Mouse (Mus musculus): Measurements from ENCODE around the gene Gm9049.
"Not testable (repeated sequence)": the region's sequence is repeated elsewhere in the genome, so short reads cannot be mapped to it uniquely, and the experiment has no call there.

Gm9049 gene

DNA sequence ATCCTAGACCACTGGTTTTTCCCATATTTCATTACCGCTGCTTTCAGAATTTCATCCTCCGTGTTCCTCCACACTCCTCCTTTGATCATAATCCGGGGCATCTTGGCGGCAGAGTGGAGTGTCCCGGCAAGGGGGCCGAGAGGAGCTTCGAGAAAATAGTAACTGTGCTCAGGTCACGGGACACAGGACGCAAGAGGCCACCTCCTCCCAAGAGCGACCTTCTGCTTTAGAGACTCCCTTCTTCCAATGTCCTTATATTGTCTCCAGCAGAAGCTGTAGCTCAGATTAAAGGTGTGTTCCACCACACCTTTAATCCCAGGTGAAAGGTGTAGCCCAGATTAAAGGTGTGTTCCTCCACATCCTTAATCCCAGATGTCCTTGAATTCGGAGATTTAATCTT lies at the start of gene Gm9049:
Gene Gm9049 (minus strand): TSS at position 101 of the 400 bp plus-strand sequence.
- not testable (repeated sequence) for DNase-seq (ENCODE audit: low spot score in 2 of 2)

DNA sequence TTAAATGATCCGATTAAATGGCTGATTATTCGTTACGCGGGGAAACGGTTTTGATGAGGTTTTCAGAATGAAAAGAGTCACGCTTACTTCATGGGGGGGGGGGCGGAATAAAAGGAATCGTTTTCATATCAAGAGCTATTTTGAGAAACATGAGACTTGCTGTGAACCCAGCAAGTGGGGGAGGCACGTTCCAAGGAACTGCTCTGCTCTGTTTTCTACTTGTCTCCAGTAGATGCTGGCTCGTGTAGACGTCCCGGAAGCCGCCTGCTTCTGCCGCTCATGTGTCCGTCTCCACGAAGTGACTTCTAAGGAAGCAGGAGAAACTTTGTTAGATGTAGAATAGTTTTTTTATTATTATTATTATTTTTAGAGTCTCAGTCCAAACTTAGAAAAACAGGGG lies 46.0 kb upstream of the Gm9049 start:
- peak; percentile 5 to 22 for DNase-seq (ENCODE audit: low spot score in 2 of 2)

DNA sequence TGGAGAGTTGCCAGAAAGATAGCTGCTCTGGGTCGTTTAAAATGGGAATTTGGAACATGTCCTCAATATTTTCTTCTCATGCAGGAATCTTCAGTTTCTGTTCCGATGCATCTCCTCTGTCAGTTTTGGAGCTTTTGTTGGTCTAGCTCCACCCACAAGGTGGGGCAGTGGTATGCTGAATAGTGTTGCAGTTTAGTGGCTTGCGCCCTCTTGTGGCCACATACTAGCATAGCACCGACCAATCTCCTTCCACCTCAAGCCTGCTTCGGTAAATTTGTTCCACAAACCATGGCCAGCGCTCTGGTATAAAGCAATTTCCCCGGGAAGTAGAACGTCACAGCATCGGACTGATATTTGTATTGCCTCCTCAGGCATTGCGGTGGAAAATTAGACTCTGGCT lies 16.5 kb upstream of the Gm9049 start:
- DNase-seq (ENCODE audit: low spot score in 2 of 2) = peak; percentile 84 to 87

DNA sequence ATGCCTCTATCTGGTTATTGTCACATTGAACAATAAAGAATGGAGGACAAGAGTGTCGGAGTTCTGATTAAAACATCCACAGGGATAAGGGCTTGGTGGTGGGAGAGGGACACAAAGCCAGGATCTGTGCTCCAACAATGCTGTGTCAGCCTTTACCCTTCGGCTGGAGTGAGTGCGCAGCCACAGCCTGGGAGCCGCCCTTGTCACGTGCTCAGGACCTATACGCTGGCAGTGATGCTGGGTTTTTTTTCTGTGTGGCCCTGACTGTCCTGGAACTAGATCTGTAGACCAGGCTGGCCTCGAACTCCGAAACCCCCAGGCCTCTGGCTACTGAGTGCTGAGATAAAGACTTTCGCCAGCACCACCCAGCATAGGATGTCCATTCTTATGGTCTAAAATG lies 15.6 kb upstream of the Gm9049 start:
- DNase-seq (ENCODE audit: low spot score in 2 of 2) = no peak

DNA sequence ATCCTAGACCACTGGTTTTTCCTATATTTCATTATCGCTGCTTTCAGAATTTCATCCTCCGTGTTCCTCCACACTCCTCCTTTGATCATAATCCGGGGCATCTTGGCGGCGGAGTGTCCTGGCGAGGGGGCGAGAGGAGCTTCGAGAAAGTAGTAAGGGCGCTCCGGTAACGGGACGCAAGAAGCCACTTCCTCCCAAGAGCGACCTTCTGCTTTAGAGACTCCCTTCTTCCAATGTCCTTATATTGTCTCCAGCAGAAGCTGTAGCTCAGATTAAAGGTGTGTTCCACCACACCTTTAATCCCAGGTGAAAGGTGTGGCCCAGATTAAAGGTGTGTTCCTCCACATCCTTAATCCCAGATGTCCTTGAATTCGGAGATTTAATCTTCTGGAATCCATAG lies 5.3 kb downstream of the Gm9049 start, which contains the start of gene Gm9048:
Gene Gm9048 (minus strand): TSS at position 101 of the 400 bp plus-strand sequence.
- DNase-seq (ENCODE audit: low spot score in 2 of 2) = not testable (repeated sequence)

DNA sequence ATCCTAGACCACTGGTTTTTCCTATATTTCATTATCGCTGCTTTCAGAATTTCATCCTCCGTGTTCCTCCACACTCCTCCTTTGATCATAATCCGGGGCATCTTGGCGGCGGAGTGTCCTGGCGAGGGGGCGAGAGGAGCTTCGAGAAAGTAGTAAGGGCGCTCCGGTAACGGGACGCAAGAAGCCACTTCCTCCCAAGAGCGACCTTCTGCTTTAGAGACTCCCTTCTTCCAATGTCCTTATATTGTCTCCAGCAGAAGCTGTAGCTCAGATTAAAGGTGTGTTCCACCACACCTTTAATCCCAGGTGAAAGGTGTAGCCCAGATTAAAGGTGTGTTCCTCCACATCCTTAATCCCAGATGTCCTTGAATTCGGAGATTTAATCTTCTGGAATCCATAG lies 10.8 kb downstream of the Gm9049 start, which contains the start of gene Gm9046:
Gene Gm9046 (minus strand): TSS at position 101 of the 400 bp plus-strand sequence.
- DNase-seq (ENCODE audit: low spot score in 2 of 2) = not testable (repeated sequence)

DNA sequence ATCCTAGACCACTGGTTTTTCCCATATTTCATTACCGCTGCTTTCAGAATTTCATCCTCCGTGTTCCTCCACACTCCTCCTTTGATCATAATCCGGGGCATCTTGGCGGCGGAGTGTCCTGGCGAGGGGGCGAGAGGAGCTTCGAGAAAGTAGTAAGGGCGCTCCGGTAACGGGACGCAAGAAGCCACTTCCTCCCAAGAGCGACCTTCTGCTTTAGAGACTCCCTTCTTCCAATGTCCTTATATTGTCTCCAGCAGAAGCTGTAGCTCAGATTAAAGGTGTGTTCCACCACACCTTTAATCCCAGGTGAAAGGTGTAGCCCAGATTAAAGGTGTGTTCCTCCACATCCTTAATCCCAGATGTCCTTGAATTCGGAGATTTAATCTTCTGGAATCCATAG lies 16.2 kb downstream of the Gm9049 start, which contains the start of gene Gm9045:
Gene Gm9045 (minus strand): TSS at position 101 of the 400 bp plus-strand sequence.
- not testable (repeated sequence) for DNase-seq (ENCODE audit: low spot score in 2 of 2)

DNA sequence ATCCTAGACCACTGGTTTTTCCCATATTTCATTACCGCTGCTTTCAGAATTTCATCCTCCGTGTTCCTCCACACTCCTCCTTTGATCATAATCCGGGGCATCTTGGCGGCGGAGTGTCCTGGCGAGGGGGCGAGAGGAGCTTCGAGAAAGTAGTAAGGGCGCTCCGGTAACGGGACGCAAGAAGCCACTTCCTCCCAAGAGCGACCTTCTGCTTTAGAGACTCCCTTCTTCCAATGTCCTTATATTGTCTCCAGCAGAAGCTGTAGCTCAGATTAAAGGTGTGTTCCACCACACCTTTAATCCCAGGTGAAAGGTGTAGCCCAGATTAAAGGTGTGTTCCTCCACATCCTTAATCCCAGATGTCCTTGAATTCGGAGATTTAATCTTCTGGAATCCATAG lies 21.6 kb downstream of the Gm9049 start, which contains the start of gene Gm9044:
Gene Gm9044 (minus strand): TSS at position 101 of the 400 bp plus-strand sequence.
- not testable (repeated sequence) for DNase-seq (ENCODE audit: low spot score in 2 of 2)

DNA sequence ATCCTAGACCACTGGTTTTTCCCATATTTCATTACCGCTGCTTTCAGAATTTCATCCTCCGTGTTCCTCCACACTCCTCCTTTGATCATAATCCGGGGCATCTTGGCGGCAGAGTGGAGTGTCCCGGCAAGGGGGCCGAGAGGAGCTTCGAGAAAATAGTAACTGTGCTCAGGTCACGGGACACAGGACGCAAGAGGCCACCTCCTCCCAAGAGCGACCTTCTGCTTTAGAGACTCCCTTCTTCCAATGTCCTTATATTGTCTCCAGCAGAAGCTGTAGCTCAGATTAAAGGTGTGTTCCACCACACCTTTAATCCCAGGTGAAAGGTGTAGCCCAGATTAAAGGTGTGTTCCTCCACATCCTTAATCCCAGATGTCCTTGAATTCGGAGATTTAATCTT lies 27.0 kb downstream of the Gm9049 start, which contains the start of gene Gm9040:
Gene Gm9040 (minus strand): TSS at position 101 of the 400 bp plus-strand sequence.
- not testable (repeated sequence) for DNase-seq (ENCODE audit: low spot score in 2 of 2)

DNA sequence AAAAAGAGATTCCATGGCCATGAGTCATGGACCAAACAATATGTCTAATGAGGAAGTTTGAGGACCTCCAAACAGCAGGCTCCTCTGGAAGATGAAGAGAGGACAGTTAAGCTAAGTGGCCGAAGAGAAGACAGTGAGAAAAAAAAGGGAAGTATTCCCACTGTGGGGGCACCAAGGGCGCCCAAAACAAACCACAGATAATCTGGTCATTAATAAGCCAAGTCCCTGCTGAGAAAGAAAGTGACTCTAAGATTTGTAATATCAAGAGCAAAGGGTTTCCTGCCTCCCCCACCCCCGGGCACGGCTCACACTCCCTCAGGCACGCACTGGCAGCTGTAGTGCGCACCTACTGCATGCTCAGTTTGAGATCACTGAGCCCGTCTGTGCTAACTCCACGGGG lies 34.9 kb downstream of the Gm9049 start:
- DNase-seq (ENCODE audit: low spot score in 2 of 2) = no peak

DNA sequence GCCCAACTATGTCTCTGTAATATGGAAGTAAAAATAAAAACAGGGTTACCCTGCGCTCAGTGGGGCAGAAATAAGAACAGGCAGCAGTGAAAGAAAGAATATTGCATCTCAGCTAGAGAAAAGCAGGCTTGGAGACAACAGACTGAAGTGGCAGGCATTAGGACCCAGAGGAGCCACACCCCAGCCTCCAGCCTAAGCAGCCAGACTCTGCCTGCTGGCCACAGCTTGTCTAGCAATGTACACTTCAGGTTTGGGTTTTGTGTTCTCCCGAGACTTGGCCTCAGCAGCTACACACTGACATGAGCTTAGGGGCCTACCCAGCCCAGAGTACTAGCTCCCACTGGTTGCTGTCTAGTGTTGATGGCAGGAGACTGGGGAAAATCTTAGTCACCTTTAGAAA lies 51.8 kb downstream of the Gm9049 start:
- DNase-seq (ENCODE audit: low spot score in 2 of 2) = not testable (repeated sequence)

All from right cerebral cortex, adult 2 months (tissue).